ENCODE assay signal across 9 mouse cellular contexts in the genomic region with DNA sequence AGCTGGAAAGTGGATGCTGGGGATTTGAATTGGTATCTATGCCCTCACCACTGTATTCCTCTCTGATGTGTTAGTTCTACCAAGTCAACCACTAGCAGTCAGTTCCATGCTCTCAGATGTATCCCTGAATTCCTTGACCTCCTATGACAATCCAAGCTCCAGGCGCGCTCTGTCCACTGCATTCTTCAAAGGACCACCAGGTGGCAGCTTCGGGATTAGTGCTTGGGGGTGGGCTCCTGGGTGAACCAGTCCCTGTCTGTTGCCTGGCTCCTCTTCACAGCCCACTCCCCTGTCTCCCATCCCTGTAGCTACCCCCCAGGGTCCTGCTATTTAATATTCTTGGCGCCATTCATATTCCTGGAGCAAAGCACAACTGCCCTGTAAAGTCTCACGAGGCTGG. TPM values are rescaled to one million over a fixed set of nuclear protein-coding genes. Genes with fewer than 3 reads are reported as not detected.
DNase-seq lines count a peak whose midpoint lies in the region; ATAC-seq and TF ChIP-seq lines count a peak whose summit lies in the region.
"Had no signal": no experiment of that assay in that cellular context is flagged by ENCODE, and none has a peak within 500 bp of the region (broad histone marks: within the 10 kb centered on the region; RNA-seq: fewer than 3 reads in every experiment).

No protein-coding gene starts in this region.

- WGBS in lung, embryonic 14.5 days: 11% methylated on average over 5 of the region's 5 CpGs
- 3% methylated on average over 5 of the region's 5 CpGs for WGBS in limb, embryonic 10.5 days

- peak; percentile 79 for TF ChIP-seq CTCF in lung, embryonic 14.5 days (IDR thresholded peaks at IDR 0.05; ENCODE audit: low read depth)

- no peaks in the 10 kb centered on the region for H3K4me1 ChIP-seq in lung, embryonic 14.5 days (ENCODE audit: insufficient read depth)
- peaks cover 44% of the 10 kb centered on the region for H3K4me1 ChIP-seq in limb, embryonic 10.5 days

- H3K4me2 ChIP-seq in lung, embryonic 14.5 days: no peak overlapping the region
- H3K4me2 ChIP-seq: lung, embryonic 15.5 days had no signal

- no peak overlapping the region for H3K27ac ChIP-seq in lung, embryonic 14.5 days (ENCODE audit: low read depth)
- H3K27ac ChIP-seq in limb, embryonic 10.5 days: no peak overlapping the region
- H3K27ac ChIP-seq: lung, embryonic 15.5 days had no signal

- peak; percentile 17 for DNase-seq in gastrocnemius, adult 18-20 months (ENCODE audit: low spot score)
- DNase-seq in gastrocnemius, postnatal 25 days: no peak
- peak; percentile 74 for DNase-seq in lung, embryonic 14.5 days
- no peak for DNase-seq in lung, postnatal 25 days (ENCODE audit: low spot score)
- DNase-seq in adipocyte (ENCODE audit: low spot score): peak; percentile 35
- peak; percentile 81 for DNase-seq in limb, embryonic 10.5 days (ENCODE audit: low spot score)
- DNase-seq in yolk sac, embryonic 10.5 days (ENCODE audit: low spot score): peak; percentile 58
- no peak for DNase-seq in layer of hippocampus, postnatal 36 days

- no peaks in the 10 kb centered on the region for H3K27me3 ChIP-seq in lung, embryonic 14.5 days (ENCODE audit: insufficient read depth, low read length)
- H3K27me3 ChIP-seq in limb, embryonic 10.5 days (ENCODE audit: low read depth, poor library complexity, severe bottlenecking): peaks cover 41% of the 10 kb centered on the region

- no peaks in the 10 kb centered on the region for H3K9me3 ChIP-seq in lung, embryonic 14.5 days (ENCODE audit: low read depth, low read length)
- no peaks in the 10 kb centered on the region for H3K9me3 ChIP-seq in limb, embryonic 10.5 days (replicated peaks)
- H3K9me3 ChIP-seq: lung, embryonic 15.5 days had no signal

- ATAC-seq in lung, embryonic 14.5 days (ENCODE audit: insufficient read depth): no peak

- no peak overlapping the region for H3K4me3 ChIP-seq in lung, embryonic 14.5 days (ENCODE audit: low read depth, low read length)
- H3K4me3 ChIP-seq in limb, embryonic 10.5 days: no peak overlapping the region
- H3K4me3 ChIP-seq: lung, embryonic 15.5 days had no signal

- H3K9ac ChIP-seq in lung, embryonic 14.5 days: no peak overlapping the region
- H3K9ac ChIP-seq: lung, embryonic 15.5 days had no signal

- no peaks in the 10 kb centered on the region for H3K36me3 ChIP-seq in lung, embryonic 14.5 days (ENCODE audit: insufficient read depth)
- H3K36me3 ChIP-seq in limb, embryonic 10.5 days: no peaks in the 10 kb centered on the region
- H3K36me3 ChIP-seq: lung, embryonic 15.5 days had no signal

RNA-seq across cellular contexts. Expression of gene Crb2, which starts 1.5 kb away (rescaled TPM):
- under 1 TPM in 1 of 2 experiments, not detected in 1; 0.05 TPM for total RNA-seq in gastrocnemius, adult 18-20 months (2021)
- total RNA-seq in gastrocnemius, postnatal 25 days (2021): not detected
- 1.5 and 1.8 TPM in 2 replicates for polyA plus RNA-seq in lung, embryonic 14.5 days (2014; fragmentation: Nextera tagmentation; extraction: Ambion mirVana)
- 2.1 and 4.3 TPM in 2 replicates for polyA plus RNA-seq in limb, embryonic 10.5 days (2016; fragmentation: Nextera tagmentation; extraction: Ambion mirVana)
- 1 to 10 TPM; 3.3 TPM for total RNA-seq in layer of hippocampus, postnatal 36 days (2021)

Comparison
In these comparisons a context has a peak if more than half of its experiments do, and no peak if none do; other contexts are left out.
1. DNase-seq: peak in gastrocnemius, adult 18-20 months (single experiment), lung, embryonic 14.5 days (single experiment), adipocyte (single experiment), limb, embryonic 10.5 days (single experiment) and yolk sac, embryonic 10.5 days (single experiment); none in gastrocnemius, postnatal 25 days (single experiment), lung, postnatal 25 days (single experiment) and layer of hippocampus, postnatal 36 days (0 of 2).
2. RNA of gene Crb2, which starts 1.5 kb away (total RNA-seq): 3.3 TPM in layer of hippocampus, postnatal 36 days; 0.05 TPM in gastrocnemius, adult 18-20 months and not detected in gastrocnemius, postnatal 25 days; every median in the first group is over 4 times any median in the second.